Mouse (Mus musculus): Measurements from ENCODE around the gene Vill.

Gene Vill

GRCm38 (mm10) chr9:119052154-119052944 lies at the start of gene Vill:
Gene Vill, plus strand, starts transcription at chr9:119052778.
- DNase-seq: peak; percentile 68 to 84

- DNase-seq: no peak
Measured at GRCm38 (mm10) chr9:119003990-119004702, 48.4 kb upstream of the Vill start.

GRCm38 (mm10) chr9:119004703-119005076 lies 47.9 kb upstream of the Vill start:
- no peak for DNase-seq

DNA sequence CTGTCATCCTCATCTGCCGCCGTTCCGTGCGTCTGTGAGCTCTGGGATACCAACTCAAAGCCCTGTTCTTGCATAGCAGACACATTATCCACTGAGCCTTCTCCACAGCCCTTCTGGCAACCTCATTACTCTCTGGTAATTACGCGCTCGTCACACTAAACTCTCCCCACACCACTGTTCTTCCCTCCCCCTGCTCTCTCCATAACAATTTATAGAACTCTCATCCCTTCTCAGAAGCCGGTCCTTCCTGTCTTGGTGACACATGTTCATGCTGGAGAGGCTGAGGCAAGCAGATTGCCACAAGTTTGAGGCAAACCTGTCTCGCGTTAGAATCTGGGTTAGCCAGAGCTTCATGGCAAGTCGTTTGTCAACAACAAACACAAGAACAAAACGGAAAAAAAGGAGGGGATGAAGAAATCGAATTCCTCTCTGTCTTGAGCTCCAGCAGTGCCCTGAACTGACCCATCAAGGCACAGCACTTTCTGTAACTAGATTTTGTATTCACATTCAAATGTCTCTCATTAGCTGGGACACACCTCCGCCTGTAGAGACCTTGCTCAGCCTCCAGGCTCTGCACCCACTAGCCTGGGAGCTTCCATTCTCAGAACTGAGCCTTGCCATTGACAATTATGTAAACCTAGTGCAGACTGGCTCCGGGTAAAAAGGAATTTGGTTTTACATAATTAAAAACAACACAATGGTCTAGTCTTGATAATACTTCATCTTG lies 47.1 kb upstream of the Vill start:
- no peak for DNase-seq

DNA sequence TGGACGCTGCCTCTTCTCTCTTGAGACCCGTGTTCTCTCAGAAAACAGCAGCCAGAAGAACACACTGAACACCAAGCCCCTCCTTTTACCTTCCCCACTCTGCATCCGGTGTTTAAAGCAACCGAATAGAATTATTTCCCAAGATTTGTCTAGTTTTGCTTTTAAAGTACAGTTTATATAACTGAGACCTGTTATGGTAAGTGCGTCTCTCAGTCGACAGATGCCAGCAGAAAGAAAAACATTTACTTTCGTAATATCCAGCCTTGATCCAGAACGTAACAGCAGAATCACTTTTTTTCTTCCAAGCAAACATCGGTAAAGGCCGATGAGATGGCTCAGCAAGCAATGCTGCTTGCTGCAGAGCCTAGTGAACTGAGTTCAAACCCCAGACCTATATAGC lies 45.3 kb upstream of the Vill start:
- no peak for DNase-seq

- no peak for DNase-seq
Measured at GRCm38 (mm10) chr9:119008871-119009270, 43.7 kb upstream of the Vill start.

- DNase-seq: no peak
Measured at GRCm38 (mm10) chr9:119010156-119010710, 42.3 kb upstream of the Vill start.

DNA sequence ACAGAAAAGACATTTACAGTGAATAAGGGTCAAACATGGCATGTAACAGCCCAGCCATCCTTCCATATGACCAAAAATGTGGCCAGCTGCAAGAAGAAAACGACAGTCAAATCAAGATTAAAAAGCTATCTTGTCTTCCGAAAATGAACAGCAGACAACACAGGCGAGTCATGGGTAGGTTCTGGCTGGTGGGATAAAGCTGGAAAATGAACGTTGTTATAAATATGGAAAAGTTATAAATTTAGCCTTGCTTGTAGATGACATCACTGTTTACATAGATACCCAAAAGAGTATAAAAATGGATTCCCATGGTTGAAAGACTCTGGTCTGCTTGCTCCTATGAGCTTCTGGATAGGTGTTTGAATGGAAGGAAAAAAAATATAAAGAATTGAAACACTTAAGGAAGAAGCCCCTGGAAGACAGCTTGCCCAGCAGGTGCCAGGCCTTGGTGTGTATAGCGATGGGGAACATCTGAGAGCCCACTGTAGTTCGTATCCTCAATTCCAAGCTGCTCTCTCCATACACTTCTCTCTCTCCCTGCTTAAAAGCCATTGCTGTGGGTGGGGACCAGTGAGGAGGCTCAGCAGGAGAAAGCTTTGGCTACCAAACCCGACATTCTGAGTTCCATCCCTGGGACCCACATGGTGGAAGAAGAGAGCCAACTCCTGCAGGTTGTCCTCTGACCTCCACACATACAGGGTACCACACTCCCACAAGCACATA lies 35.6 kb upstream of the Vill start:
- no peak for DNase-seq

GRCm38 (mm10) chr9:119021731-119022130 lies 30.8 kb upstream of the Vill start:
- DNase-seq: peak in 1 of 2 experiments; percentile 57

DNA sequence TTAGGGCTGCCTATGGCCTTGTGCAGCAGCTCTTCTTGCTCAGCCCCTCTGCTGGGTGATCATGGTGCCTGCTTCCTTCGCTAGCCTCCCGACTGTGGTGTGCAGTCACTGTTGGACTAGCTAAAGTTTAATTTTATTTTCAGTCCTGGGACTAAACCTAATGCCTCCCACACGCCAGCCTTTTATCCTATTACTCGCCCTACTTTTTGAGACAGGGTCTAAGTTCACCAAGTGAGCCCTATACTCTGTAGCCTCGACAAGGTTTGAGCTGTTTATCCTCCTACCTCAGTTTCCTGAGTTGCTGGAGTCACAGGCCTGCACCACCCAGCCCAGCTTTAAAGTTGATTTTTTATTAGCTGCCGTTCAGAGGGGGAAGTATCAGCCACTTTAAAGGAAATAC lies 27.3 kb upstream of the Vill start:
- peak; percentile 47 to 62 for DNase-seq

- peak; percentile 52 to 67 for DNase-seq
Measured at GRCm38 (mm10) chr9:119025832-119026331, 26.7 kb upstream of the Vill start.

DNA sequence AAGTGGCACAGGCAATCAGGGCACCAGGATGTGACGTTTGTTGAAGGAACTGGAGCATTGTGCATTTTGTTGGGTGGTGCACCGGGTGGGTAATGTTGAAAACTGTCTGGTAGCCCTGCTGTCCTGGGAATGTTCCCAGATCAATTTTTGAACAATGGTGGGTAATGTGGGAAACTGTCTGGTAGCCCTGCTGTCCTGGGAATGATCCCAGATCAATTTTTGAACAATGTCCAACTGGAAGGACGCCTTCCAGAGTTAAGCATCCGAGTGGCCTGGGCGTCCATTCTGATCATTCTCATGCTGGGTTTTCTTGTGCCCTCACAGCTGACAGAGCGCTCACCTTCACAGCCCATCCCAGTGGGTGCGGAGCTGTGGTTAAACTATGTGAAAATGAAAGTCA lies 25.2 kb upstream of the Vill start:
- no peak for DNase-seq

- no peak for DNase-seq
Measured at GRCm38 (mm10) chr9:119028226-119029195, 24.1 kb upstream of the Vill start.

DNA sequence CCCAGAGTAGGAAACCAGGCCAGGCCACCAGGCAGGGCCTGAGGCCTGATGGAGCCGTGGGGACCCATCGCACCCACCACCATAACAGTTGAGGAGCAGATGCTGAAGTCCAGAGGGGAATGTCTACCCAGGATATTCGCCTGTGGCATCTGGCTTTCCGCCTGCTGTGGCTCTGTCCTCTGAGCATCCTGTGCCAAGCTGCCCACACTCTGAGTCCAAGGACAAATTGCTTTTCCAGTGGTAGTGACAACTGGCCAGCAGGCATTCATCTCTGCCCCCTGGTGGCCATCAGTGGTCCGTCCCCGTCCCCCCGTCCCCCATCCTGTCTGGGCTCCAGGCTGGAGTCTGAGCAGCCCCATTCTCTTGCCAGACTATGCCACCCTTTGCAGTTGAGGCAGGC lies 23.0 kb upstream of the Vill start:
- DNase-seq: peak; percentile 83 to 86

GRCm38 (mm10) chr9:119031038-119031437 lies 21.5 kb upstream of the Vill start:
- no peak for DNase-seq

DNA sequence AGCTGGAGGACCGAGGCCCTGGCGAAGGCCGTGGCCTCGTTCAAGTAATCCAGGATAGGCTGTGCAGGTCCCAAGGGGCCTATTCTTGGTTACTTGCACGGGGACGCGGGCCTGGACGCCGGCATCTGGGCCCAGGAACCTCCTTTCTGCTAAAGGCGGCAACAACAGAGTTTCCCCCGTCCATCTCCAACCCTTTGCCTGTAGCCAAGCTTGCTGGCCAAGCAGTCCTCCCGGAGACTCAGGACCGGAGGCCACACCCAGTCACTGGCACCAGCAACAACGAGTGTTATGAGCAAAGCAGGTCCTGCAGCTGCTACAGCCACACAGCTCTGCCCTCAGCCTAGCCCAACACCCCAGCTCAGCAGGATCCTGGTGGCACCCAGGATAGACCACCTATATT lies 20.8 kb upstream of the Vill start:
- no peak for DNase-seq

DNA sequence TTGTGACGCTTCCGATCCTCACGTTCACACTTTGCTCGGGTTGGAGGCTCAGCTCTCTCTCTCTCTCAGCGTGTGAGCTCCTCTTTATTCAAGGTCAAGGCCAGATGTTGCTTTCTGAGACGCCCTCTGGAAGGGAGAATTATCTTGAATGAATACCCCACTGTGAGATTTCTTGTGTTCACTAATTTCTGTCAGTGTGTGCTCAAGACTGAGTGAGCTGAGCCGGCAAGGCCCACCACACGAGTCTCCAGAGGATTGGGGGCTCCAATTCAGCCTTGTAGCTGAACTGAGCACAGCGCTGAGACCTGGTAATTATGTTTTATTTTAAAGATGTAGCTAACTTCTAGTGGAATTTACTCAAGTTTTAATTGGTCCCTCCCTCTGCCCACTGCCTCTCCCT lies 20.0 kb upstream of the Vill start:
- DNase-seq: no peak

DNA sequence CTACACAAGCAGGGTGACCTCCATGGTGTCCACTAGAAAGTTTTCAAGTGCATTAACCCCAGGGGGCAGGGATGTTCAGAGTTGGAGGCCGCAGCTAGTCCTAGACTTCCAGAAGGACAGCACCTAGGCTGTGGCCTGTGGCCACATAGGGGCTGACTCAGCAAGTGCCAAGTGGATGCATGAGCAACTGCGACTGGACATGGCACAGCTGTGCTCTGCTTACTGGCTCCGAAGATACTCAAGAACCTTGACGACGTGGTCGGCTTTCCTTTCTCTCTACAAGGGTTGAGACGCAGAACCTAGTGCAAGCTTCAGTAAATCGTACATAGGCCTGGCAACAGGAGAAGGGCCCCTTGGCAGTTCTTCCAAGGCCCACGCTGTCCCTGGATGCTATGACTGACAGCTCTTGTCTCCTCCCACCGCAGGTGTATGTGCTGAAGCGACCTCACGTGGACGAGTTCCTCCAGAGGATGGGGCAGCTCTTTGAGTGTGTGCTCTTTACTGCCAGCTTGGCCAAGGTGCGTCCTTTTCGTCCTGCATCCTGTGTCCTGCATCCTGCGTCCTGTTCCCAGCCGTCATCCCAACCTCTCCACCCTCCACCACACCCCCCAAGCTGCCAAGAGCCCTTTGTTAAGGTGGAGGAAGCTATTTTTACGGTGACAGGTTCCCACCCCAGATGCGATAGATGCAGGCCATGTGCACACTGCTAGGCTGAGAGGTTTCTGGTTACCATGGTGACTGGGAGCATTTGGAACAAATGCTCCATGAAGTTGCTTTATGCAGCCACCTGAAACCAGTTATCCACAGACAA lies 19.3 kb upstream of the Vill start:
- DNase-seq: no peak

- DNase-seq: no peak
Measured at GRCm38 (mm10) chr9:119034069-119034468, 18.5 kb upstream of the Vill start.
